Mouse (Mus musculus) left cerebral cortex, adult 8-10 months (tissue): ENCODE measurements at regions not wholly inside any gene's neighbourhood (a gene's known extent, or its start where the extent isn't known, plus 50 kb on each side); places are given as distances from the start of the nearest gene placed in this dataset.

Experiments
- DNase-seq, 2 experiments: peaks; one replicate each; pipeline ENCODE4 v3.0.0; 2022; ENCODE audit warnings: low spot score in 2 of 2

DNA sequence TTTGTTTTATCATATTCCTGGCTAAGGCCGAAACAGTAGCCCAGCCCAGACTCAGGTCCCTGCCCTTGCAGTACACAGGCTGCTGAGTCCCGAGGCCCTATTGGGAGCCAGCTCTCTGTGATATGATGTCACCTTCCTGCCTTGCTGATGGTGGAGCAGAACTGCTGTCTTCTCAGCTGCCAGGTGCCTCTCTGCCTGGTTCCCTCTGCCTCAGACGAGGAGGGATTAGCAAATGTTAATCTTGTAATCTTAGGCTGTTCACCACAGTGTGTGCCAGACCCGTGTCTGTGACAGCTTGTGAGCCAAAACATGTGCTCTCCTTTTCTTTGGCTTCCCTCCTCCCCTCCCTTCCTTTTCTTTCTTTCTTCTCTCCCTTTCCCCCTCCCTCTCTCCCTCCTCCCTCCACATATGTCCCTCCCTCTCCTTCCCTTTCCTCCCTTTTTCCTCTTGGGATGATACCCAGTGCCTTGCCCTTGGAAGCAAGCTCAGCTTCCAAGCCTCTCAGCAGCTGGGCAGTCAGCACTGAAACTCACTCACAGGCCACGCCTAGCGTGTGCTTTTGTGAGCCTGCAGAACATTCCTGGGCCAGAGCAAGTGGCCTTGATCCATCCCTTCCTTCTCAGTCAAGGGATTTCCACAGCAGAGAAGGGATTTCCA, 126.6 kb upstream of the Eef2kmt start:
- DNase-seq: peak in 1 of 2 experiments; percentile 20

DNA sequence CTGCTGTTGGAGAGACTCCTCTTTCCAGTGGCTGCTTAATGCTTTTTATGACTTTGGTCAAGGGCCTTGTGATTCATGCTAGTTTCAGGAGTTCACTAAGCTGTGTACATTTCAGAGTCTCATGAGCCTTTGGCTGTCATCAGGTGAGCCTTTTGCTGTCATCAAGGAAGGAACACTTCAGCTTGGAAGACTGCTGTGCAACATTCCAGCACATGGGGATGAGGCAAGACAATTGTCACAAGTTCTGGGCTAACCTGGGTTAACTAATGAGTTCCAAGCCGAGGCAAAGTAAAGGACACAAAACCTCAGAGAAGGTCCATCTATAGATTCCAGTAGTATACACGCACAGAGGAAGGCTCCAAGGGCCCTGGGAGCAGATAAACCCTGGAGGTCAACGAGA, 124.8 kb upstream of the Eef2kmt start:
- no peak for DNase-seq

DNA sequence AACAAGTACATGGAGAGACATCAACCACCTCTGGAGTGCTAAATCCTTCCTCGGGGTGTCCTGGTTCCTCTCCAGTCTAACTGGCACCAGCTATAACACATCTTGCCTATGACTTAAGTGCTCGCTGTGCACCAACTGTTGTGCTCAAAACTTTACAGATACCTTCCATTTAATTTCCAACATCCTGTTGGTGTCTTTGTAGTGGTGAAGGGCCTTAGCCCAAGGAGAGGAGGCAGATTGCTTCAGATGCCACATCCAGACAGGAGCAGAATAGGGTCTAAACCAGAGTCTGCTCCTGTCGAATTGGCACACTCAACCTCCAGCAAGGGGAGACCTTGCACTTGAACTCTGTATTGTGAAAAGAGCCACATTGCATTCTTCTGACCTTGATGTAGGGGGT, 121.2 kb upstream of the Eef2kmt start:
- DNase-seq: no peak

DNA sequence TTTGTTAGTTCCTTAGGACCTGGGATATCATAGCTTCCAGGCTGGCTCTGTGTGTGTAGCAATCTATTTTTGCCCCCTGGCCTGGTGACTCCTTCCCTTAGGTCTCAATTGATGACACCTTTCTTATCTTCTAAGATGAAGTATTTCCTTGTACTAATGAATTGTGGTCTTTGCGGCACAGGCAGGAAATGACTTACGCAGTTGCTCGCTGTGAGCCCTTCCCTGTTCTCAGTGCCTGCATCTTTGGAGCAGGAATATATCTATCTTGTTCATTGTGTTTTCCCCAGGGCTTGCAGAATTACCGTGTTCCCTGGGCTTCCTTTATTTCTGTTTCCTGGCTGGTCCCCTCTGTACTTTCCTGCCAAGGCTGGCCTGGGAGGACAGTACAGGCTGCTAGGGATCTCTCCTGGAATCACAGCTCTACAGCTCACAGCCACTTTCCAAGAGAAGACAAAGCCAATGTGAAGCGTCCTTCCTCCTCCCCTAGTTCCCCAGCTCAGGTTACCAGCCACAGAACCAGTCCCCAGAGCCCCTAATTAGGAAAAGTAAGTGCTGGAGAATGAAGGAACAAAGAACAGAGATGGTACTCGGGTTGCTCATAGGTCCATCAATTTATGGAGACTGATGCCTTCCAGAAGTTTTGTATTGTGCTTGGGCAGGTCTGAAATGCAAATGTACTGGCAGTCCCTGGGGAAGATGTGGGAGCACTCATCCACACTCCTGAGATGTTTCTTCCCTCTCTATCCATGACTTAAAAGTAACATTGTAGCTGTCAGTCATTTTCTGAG, 119.2 kb upstream of the Eef2kmt start:
- no peak for DNase-seq

DNA sequence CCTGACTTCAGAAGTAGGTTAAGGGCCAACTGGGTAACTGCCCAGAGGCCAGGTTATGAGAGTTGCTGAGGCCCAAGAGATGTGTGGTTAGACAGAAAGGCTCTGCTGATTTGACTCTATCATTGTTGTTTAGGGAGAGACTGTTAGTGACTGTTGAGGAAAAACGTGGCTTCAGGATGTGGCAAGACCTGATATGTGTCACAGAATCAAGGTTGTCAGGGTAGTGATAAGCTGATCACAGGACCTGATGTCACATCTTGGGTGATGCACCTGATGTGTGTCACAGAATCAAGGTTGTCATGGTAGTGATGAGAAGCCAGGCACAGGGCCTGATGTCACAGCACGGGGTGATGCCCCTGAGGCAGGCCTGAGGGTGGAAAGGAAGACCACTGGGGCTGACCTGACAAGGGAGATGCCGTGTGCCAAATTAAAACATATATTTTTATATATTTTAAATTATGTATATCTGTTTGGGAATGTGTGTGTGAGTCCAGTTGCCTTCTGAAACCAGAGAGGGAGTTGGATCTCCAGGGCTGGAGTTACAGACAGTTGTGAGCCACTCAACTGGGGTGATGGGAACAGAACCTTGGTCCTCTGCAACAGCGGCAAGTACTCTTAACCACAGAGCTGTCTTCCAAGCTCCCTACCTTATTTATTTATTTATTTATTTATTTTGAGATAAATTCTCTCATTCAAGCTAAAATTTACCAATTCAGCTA, 115.6 kb upstream of the Eef2kmt start:
- no peak for DNase-seq

DNA sequence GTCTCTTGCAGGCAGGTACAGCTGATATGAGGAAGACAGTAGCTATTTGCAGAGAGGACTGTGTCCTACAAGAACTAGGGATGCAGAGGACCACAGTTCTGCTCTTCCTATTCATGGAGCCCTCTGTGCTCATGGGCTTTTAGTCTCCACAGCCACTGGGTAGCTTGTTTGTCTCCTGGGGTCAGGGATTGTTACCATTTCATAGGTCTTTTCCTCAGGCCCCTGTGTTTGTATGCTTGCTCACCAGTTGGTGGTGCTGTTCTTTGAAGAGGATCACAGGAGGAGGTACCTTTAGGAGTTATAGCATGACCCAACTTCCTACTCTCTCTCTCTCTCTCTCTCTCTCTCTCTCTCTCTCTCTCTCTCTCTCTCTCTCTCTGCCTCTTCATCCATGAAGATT, 114.7 kb upstream of the Eef2kmt start:
- DNase-seq: no peak

DNA sequence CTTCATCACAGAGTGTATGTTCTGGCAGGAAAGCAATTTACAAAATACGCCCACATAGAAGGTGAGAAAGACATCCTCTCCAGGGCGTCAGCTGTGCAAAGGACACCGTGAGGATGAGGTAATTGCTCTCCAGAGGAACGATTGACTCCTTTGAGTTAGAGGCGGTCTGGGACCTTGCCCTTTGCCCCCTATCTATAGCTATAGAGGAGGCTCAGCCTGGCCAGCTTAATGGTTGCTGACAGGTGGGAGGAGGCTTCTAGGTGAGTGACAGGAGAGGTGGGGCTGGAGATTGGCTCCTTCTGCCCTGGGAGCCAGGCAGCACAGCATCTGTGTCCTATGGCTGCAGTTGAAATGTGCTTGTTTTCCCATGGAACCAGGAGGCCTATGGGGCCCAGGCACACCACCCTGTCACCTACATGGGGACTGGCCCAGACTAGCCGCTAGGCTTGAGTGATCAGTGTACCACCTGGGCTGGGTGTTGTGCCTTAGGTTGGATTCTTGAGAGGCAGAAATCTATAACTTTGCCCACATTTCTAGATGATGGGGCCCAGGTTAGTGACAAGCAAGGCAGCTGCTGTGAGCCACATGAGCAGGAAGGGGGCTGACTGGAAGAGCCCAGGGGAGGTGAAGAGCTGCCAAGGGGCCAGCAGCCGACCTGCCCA, 113.2 kb upstream of the Eef2kmt start:
- DNase-seq: no peak

DNA sequence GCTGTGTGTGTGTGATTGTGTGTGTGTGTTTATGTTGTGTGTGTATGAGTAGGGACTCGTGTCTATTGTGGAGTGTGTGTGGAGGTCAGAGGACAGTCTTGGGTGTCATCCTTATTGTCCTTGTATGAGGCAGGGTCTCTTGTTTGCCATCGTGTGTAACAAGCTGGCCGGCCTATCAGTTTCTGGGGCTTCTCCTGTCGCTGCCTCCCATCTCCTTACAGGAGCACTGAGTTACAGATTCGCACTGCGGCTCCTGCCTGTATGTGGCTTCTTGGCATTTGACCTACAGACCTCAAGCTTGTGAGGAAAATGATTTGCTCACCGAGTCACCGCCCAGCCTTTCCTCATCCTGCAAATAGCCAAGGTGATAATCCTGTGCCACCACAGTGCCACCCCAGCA, 112.6 kb upstream of the Eef2kmt start:
- no peak for DNase-seq

DNA sequence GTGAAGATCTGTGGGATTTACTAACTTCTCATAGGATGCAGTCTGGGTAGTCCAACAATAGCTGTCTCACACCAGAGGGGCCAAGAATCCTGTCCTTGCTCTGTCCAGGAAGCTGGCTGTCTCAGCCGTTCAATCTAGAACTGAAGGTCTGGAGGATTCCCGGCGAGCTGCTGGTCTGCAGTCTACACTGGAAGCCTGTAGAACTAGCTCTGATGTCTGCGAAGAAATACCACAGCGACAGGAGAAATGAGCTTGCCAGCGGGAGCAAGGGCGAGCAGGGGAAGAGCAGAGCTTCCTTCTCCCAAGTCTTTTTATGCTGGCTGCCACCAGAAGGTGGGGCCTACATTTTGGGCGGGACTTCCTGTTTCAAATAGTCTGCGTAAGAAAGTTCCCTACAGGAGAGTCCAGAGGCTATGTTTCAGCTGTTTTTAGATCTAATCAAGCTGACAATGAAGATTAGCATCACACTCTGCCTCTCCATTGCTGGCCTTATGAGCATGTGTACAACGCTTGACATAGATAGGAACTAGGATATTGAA, 111.9 kb upstream of the Eef2kmt start:
- DNase-seq: no peak

DNA sequence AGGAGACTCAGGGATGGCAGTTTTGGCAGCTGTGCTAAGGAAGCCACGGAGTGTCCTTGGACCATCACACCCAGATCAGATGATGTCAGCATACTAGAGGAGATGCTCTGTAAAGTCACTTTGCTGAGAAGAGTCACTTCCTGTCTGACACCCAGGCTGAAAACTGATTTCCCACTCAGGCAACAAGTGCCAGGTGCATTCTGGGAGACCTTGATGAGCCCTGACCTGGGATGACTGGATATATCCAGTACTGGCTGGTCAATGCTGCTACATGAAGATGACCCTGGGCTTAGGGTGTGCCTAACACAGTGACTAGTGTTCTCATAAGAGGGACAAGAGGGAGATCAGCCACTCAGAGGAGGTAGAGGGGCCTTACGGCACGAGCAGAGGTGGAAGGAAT, 110.2 kb upstream of the Eef2kmt start:
- no peak for DNase-seq

DNA sequence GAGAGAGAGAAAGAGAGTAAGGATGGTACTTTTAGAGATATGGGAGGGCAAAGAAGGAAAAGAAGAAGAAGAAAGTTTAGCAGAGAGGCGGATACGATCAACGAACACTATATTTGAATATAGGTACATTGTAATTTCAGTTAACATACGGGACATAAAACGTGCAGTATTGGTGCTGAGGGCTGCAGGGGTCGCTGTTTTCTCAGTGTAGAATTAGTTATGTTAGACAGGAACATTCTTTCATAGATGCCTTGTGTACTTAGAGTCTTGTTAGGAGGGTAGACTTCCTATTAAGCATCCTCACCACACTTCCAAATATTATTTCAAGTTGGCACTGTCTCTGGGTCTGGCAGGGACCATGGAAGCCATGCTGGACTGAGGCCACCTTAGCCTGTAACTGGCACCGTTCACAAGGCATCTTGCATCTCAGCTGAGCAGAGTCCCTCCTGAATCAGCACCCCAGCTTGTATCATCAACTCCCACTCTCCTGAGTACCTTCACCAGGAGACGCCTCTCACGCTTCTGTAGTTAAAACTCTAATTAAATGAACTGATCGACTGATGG, 107.3 kb upstream of the Eef2kmt start:
- DNase-seq: no peak

DNA sequence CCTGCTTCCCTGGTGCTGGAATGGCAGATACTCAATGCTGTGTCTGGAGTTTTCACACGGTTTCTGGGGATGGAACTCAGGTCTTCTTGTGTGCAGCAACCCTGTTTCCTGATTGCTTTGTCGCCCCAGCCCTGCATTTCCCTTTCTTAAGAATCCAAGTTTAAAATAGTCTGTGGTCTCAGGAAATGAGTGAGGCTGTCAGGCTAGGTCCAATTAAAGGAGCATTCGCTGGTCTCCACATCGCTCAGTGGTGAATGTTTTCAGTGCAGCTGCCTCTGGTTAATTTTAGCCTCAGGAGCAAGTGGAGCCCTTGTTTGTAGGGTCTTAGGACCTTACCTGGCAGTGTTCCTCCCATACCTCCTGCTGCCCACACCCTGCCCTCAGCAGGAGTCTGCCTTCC, 103.4 kb upstream of the Eef2kmt start:
- DNase-seq: no peak

DNA sequence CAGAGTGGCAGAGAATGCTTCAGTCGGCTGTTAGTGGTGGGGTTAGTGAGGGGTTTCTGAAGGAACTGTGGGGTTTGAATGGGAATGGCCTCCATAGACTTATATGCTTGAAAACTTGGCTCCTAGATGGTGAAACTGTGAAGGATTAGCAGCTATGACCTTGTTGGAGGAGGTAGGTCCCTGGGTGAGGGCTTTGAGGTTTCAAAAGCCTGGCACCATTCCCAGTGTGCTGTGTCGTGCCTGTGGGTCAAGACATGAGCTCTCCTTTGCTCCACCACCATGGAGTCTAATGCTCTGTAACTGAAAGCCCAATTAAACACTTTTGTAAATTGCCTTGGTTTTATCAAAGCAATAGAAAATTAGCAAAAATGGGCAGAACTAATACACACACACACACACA, 98.1 kb upstream of the Eef2kmt start:
- DNase-seq: no peak

DNA sequence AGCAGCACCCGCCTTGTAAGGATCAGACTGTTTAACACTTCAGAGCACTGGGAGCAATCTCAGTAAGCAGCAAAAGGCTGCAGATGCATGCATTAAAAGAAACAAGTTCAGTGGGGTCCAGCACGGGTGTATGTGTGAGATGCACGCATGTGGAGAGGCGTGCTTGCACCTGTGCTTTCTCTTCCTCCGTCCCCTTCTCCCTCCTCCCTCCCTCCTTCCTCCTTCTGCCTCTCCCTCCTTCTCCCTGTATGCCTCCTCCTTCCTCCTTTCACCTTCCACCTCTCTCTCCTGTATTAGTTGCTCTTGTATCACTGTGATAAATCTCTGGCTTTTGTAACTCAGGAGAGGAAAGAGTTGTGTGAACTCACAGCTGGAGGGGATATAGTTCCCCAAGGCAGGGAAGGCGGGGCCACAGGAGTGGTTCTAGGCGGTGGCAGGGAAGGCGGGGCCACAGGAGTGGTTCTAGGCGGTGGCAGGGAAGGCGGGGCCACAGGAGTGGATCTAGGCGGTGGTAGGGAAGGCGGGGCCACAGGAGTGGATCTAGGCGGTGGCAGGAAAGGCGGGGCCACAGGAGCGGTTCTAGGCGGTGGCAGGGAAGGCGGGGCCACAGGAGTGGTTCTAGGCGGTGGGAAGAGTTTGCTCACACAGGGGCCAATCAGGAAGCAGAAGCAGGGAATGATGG, 96.2 kb upstream of the Eef2kmt start:
- DNase-seq: no peak

DNA sequence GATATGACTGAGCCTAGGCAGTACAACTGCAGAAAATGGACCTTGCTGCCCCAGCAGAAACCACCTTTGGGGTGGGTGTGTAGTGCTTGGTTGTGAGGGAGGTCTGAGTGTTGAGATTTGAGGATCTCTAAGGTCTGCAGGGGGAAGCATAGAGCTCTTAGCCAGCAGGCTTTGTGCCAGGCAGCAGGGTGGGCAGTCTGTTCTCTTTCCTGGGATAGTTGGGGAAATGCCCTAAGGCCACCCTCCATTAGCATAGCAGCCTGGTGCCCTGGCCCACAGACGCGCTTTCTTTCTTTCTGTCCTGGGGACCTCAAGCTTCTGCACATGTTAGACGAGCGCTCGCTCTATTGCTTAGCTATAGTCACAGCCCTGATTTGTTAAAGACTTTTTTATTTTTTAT, 91.4 kb upstream of the Eef2kmt start:
- no peak for DNase-seq

DNA sequence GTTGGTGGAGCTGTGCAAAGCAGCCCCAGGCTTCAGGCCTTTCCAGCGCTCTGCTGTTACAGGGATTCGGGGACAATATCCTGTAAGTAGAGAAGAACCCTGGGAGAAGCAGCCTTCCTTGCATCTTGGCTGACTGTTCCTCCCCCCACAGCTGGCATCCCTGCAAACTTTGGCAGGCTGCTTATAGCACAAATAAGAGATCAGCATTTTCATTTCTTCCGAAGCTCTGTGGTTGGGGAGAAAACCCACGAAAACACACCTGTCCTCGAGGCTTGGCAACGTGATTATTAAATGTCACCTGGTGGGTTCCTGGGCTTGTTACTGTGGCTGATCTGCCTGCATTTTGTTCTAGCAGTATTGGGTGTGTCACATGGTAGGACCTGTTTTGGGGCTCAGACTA, 86.5 kb upstream of the Eef2kmt start:
- peak in 1 of 2 experiments; percentile 33 for DNase-seq

DNA sequence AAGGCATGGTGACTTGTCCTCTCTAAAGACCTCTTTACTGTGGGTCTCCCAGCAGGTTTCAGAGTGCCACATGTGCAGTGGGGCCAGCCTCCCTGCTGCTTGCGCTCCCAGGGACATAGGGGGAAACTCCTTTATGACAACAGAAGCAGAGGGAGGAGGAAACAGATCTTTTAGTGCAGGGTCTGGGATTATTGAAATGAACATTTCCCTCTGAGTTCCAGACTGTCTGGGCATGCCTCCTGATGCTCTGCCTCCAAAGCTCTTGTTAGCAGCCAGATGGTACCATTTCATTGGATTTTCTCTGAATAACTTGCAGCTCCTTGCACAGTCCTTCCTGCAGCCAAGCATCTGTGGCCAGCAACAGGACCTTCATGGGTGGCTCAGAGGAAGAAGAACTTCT, 60.5 kb upstream of the Eef2kmt start:
- no peak for DNase-seq

DNA sequence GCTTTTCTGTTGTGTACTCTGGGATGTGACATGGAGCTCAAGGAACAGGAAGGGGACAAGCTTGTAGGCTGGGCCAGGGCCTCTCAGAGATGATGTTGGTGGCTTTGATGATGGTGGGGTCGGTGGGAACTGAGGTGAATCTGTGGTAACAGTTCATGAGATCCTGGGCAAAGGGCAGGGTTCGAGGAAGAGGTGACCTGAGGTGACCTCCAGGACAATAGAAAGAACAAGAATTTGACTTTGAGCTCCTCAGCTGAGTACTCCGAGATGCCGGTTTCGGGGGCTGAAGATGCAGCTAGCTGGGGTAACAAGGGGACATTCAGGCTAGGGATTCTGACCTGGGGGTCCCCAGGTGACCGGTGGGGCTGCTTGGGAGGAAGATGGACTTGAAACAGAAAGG, 57.5 kb upstream of the Eef2kmt start:
- no peak for DNase-seq

DNA sequence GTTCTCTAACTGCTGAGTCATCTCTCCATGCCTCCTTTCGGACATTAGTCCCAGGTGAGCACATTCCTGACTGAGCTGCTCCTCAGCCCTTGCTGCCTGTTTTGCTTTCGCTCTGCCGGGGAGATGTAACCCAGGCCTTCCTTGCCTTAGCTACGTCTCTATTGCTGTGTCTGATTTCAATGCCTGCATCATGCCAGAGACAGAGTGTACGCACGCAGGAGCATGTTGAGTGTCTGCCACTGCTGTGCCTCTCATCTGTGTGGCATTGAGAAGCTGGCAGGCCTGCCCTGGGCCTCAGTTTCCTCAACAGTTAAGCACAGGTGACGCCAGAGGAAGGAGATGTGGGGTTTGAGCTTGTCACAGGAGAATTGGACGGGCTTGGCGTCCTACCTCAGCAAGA, 55.7 kb upstream of the Eef2kmt start:
- DNase-seq: no peak

DNA sequence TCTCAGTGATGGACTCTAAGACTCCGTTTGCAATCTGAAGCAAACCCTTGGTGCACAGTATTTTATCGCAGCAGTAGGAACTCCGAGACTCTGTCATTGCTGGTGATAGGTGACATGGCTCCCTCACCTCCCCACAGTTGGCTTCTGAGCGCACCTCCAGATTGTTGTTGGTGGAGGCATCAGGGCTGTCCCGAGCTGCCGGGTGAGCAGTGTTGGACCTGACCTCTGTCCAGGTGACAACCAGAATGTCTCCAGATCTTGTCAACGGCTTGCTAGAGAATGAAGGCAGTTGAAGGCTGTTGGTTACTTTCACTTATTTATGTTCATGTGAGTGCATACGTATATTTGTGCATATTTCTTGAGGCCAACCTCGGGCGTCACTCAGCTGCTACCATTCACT, 55.0 kb upstream of the Eef2kmt start:
- DNase-seq: no peak

DNA sequence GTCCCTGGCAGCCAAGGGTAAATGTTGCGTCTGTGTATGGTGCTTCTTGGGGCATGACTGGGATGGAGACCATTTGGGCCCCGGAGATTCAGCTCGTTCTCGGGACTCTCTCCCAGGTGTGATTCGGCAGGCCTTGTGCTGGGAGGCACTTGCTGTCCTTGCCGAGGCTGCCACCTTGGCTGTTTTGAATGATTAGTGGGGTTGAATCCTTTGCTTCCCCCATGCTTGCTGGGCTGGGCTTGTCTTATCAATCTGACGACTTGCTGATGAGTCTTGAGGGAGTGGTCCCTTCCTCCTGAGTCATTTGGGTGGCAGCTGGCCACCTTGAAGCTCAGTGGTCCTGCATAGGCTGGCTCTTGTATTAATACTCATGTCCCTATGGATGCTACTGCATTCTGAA, 52.0 kb upstream of the Eef2kmt start:
- DNase-seq: no peak
